Mouse (Mus musculus) gastrocnemius, postnatal 14 days (tissue): ENCODE measurements around the gene Elf4. TPM values are rescaled to one million over a fixed set of nuclear protein-coding genes. Genes with fewer than 3 reads are reported as not detected.
"Not testable (repeated sequence)": the region's sequence is repeated elsewhere in the genome, so short reads cannot be mapped to it uniquely, and the experiment has no call there.

Source experiments
- DNase-seq: peaks from one replicate; pipeline ENCODE4 v3.0.0; 2021; ENCODE audit warnings: mixed read lengths
- intact Hi-C: fragments of 180-260 bp; cut with DNase I; formaldehyde crosslinking; loops from one replicate; pipeline ENCODE4 v1.15.1; 2025; ENCODE audit warnings: low total_unique reads
- total RNA-seq, 2 experiments: library from RNA; stranded (reverse); gene quantifications; 2 replicates each; pipeline ENCODE4 v1.2.3; 2021

Gene Elf4
- total RNA-seq, 2 experiments from 2014 or later = 3.9 to 4.7 TPM

DNA sequence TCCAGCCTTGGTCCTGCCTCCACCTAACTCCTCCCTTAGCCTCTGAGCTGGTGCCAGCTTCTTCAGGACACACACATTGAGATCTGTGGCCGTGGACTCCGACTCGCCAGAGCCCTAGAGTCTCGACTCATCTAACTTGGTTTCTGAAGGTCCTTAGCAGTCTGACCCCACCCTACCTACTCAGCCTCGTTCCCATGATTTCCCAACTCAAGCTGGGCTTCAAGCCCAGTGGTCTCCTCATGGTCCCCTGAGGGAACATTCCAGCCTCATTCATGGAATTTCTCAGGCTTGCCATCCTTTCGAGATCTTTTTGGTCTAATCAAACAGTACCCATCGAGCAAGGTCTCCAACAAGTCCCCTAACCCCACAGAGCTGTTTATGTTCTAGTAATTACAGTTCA lies 21.0 kb downstream of the Elf4 start:
- no peak for DNase-seq
- intact Hi-C loops = no loop called here

DNA sequence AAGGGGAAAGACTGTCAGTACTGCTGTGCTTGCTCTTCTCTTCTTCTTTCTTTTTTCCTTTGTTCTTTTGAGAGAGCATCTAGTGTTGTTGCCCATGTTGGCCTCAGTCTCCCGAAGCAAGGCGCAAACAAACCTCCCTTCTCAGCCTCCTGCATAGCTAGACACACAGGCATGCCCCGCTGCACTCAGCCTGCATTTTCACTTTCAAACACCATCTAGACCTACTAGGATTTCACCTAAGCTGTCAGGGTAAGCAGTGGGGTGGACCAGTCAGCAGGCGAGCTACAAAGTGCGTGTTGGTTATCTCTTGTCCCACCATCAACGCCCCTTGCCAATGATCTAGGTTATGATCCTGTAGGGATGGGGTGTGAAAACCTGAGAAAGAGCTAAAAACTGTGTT lies 21.4 kb downstream of the Elf4 start:
- intact Hi-C loops = no loop called here

DNA sequence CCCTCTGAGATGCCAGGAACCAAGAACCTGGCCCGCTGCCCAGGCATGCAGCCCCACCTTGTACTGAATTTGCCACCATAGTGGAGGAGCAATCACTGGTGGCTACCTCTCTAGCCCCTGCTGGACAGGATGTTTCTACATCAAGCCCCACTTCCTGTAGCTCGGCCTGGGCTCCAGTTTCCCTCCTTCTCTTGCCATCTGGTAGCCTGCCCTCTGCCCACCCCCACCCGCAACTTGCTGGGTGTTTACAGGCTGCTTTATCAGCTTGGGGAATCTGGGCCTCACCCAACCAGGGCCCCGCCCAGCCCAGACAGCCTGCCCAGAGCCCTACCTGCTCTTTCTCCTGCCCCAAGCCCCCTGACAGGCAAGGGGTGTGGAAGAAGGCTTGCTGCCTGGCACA lies 23.9 kb downstream of the Elf4 start:
- intact Hi-C loops = no loop called here
- no peak for DNase-seq

More for the DNA sequence above, 21.4 kb downstream of the Elf4 start:
- no peak for DNase-seq

DNA sequence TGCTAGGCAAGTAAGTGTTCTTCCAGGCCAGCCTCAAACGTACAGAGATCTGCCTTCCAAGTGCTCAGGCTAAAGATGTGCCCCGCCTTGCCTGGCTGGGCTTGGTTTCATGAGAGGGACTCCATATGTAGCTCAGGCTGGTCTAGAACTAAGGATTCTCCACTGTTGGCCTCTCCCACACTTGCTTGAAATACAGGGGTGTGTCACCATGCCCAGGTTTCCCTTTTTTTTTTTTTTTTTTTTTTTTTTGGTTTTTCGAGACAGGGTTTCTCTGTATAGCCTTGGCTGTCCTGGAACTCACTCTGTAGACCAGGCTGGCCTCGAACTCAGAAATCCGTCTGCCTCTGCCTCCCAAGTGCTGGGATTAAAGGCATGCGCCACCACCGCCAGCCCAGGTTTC lies 26.9 kb downstream of the Elf4 start:
- DNase-seq, intact Hi-C loops: not testable (repeated sequence)

DNA sequence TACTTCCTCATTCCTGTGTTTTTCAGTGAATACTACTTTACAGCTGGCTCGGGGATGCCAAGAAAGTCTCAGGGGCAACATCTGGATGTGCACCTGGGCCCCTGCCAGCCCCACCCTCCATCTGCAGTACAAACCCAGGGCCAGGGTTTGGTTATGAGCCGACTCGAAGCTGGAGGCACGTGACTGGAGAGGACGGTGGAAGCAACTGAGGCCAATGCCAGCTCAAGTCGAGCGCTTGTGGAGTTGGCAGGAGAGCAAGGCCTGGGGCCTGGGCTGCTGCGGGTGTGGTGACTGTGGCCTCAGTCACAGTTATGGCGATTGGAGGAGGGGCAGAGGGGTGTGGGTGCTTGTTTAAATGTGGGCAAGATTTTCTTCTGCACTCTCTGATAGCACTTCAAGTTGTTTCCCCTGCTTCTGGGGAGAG lies 27.4 kb downstream of the Elf4 start:
- intact Hi-C loops = no loop called here
- peak; percentile 33 for DNase-seq

DNA sequence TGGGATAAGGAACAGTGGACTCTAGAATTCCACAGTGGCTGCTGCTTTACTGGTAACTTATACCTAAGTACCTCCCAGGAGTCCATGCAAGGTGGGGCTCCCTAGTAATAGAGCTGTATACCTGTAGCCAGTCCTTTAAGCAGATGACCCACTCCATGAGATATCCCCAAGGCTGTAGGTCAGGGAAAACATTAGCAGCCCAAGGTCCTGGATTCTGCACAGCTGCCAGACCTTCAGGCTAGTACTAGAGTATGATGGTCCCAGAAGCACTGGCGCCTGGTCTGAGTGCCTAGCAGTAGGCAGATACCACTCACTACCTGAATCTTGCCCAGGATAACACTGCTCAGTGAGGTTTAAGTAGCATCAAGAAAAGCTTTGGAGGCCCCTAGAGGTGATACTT lies 28.7 kb downstream of the Elf4 start:
- intact Hi-C loops = no loop called here

DNA sequence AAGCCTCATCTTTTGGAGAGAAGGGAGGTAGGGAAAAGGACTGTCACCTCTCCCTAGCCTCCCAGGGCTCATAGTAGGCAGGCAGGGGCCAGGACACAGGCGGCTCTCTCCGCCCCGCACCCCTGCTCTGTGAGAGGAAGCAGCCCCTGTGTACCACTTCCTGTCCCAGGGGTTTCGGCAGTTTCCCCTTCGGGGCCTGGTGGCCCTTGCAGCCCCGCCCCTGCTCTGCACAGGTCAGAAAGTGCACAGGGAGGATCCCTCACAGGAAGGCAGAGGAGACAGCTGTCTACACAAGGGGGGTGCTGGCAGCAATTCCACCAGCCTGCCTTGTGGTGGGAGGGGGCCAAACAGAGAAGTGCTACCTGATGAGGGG lies 29.4 kb downstream of the Elf4 start:
- intact Hi-C loops = no loop called here
- no peak for DNase-seq

More for the DNA sequence above, 28.7 kb downstream of the Elf4 start:
- DNase-seq = no peak

DNA sequence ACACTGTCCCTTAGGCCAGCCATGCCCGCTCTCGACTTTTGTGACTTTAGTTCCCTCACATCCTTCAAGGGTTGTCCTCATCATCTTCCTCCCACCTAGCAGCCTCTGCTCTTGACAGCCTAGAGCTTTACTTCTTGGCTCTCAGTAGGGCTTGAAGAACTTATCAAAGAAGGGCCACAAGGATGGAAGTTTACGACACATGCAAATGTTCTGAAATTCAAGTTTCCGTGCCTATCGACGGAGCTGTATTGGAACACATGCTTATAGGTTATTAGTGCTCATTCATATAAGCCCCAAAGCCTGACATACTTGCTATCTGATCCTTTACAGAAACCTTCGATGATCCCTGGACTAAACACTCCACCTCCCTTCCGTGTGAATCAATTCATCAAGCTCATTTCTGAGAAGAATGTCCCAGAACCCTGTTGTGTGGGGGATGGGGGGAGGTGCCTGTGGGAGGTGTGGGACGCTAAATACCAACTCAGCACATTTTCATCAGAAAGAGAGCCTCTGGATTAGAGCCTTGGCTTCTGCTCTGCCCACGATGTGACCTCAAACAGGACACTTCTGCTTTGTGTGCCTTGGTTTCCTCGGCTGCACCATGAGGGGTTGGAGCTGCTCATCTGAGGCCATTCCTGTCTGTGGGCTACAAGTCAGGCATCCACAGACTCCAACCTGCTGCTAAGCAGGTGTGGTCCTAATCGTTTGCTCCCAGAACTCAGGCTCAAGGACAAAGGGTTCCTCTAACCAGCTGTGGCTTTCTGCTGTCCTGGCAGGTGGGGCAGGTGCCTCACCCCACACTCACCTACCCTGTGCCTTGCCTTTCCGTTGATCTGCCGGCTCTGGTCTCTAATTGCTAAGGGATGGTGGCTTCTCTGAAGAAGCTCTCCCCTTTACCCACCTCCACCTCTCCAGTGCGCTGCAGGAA lies 30.1 kb downstream of the Elf4 start:
- no peak for DNase-seq
- intact Hi-C loops = no loop called here

DNA sequence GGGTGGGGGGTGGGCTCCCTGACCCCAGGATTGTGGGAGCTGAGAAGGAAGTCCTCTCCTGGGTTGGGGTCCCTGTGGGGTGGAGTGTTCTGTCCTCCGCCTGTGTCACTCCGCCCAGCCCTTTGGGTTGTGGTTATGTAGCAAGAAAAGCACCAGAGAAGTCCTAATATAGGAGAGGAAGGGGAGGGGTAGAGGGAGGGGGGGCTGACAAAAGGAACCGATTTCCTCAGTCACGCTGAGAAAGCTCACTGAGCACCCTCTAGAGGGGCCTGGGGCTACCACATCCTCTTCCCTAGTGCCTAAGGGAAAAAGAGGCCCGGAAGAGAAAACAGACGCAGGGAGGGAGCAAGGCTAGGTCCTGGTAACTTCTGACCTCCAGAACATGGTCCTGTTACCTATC lies 33.4 kb downstream of the Elf4 start:
- DNase-seq = no peak
- intact Hi-C loops = loop anchor here (5.0 kb wide), 1 partner anchor 33 kb away; the partner anchor contains the start of gene Elf4

DNA sequence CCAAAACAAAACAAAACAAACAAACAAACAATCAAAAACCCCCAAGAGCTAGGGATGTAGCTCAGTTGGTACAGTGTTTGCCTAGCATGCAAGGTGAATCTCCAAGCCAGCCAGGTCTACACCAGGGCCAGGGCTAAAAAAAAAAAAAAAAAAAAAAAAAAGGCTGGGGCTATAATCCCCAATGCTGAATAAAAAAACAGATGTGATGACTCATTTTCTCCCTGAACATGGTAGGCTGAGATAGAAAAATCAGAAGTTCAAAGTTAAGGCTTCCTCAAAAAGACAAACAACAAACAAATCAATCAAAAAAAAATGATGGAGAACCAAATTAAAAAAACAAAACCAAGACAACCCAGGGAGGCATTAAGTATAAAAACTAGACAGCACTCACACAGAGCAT lies 33.8 kb downstream of the Elf4 start:
- DNase-seq = no peak
- intact Hi-C loops = loop anchor here (5.0 kb wide), 1 partner anchor 33 kb away; the partner anchor contains the start of gene Elf4

DNA sequence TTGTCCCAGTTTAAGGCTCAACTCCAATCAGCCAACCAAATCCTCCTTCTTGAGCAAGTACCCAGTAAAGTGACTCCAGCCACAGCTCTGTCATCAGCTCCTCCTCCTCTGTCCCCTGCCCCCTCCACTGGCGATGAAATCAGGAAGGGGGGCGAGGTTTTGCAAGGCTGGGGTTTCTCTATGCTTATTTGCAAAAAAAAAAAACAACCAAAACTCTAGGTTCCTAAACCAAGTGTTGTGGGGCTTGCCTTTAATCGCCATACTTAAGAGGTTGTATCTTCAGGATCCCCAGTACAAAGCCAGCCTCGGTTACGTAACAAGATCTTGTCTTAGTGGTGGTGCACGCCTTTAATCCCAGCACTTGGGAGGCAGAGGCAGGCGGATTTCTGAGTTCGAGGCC lies 34.3 kb downstream of the Elf4 start:
- intact Hi-C loops = loop anchor here (5.0 kb wide), 1 partner anchor 34 kb away; the partner anchor contains the start of gene Elf4
- no peak for DNase-seq

DNA sequence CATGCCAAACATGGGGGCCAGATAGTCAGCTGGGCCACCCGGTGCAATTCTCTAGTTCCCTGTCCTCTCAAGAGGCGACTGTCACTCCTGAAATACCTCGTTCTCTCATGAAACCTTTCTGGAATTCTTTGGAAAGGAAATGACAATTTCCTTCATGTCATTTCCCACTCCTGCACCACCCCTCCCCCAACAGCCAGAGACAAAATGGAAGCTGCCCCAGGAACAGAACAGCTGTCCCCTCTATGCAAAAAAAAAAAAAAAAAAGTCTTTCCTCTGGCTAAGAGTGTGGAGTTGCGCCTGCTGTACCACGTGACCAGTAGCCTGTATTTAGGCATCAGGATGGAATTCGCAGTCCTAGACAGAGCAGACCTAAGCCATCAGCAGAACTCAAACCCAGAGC lies 34.7 kb downstream of the Elf4 start:
- DNase-seq = no peak

DNA sequence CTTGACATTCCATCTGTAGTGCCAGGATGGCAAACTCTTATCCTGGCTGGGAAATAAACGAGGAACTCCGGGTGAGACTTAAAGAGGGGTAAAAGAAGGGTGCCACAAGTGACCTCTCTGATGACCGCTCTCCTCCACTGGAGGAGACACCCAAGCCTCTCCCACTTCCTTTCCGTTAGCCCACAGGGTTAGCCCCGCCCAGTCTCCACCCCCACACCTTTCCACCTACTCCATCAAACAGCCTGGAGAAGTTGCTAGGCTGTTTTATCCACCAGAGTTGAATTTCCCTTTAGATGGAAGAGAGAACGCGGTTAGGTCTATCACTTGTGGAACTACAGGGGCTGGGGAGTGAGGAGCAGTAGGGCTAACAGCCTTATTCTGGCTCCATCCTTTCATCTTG lies 37.7 kb downstream of the Elf4 start:
- intact Hi-C loops = loop anchor here (5.0 kb wide), 1 partner anchor 37 kb away; the partner anchor contains the start of gene Elf4
- DNase-seq = no peak

More for the DNA sequence above, 34.7 kb downstream of the Elf4 start:
- intact Hi-C loops = loop anchor here (5.0 kb wide), 1 partner anchor 34 kb away; the partner anchor contains the start of gene Elf4

DNA sequence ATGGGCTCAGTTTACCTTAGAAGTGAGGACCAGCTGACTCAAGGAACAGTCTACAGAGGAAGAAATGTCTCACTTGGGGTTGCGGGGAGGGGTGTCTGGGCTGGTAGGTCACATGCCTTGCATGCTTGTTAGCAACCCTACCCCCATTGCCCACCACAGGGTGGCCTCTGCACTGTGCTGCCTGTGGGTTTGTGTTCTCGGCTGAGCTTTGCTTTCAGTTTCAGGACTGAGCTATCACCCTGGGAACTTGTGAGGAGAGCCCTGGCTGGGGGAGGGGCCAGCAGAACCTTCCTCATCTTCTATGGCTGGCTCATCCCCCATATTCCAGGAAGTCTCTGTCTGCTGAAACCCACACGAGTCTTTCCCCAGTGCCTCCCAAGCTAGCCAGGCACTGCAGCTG lies 38.3 kb downstream of the Elf4 start:
- peak; percentile 34 for DNase-seq
- intact Hi-C loops = no loop called here

DNA sequence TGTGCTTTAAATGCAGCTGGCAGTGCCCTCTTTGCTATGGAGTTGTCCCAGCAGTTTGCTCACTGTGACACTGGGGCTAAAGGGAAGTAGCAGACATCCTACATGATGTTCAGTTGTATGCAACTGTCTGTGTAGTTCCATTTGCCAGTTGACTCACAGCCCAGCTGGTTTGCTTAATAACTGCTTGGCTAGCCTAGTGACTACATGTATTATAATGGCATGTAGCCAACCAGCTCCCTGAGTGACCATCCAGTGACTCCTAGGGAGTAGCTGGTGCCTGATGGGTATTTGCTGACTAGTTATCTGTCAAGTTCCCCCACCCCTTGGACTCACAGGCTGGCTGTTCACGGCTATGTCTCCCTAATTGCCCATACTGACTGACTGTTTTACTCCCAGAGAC lies 39.3 kb downstream of the Elf4 start:
- no peak for DNase-seq
- intact Hi-C loops = no loop called here

DNA sequence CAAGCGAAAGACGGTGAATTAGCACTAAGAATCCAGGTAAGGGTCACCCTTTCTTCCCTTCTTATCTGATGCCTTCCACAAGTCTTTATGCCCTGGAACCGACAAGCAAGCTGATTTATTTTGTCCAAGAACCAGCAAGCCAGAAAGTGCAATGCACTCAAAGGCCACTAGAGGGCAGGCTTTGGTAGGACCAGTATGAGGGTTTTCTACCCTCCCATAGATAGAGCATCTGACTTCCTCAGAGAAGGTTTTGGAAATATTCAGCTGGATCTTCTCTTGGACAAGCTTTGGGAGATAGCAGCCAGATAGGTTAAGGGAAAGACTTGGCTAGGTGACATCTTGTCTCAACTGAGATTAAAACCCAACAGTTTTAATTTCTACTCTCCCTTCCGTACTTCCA lies 39.9 kb downstream of the Elf4 start:
- intact Hi-C loops = no loop called here
- peak; percentile 54 for DNase-seq

DNA sequence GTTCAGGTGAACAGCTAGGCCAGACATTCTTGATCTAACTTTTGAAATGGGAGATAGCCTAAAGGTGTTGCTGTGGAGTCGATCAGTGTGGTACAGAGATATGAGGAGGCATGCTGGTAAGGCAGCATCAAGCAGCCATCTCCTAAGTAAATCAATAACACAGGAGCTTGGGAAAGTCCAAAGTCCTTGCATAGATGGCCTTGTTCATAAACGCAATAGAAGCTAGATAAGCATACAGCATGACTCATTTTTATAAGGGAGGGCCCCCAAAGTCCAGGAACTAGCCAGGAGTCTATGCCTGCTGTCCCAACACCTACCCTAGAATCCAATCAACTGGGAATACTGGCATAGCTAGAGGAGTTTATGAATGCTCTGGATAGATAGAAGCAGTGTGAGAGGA lies 44.5 kb downstream of the Elf4 start:
- DNase-seq = no peak
- intact Hi-C loops = loop anchor here (10.0 kb wide), 1 partner anchor 134 kb away; no protein-coding TSS in a partner anchor

DNA sequence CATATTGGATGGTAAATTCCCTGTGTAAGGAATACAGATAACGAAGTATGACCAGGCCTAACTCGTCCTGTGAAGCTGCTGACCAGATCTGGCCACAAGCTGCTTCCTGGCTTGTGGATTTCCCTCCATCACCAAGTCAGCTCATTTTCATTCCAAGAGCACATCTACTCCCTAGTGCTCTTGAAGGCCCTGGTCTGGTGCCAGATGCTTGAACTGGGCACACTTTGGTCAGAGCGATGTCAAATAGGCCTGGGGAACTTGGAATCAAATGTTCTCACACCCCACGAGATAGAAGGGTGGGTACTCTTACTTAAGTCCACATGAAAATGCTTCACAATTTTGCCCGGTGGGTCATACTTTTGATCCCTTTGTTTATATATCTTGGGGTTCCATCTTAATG lies 48.6 kb downstream of the Elf4 start:
- intact Hi-C loops = loop anchor here (10.0 kb wide), 1 partner anchor 129 kb away; no protein-coding TSS in a partner anchor
- DNase-seq = no peak

DNA sequence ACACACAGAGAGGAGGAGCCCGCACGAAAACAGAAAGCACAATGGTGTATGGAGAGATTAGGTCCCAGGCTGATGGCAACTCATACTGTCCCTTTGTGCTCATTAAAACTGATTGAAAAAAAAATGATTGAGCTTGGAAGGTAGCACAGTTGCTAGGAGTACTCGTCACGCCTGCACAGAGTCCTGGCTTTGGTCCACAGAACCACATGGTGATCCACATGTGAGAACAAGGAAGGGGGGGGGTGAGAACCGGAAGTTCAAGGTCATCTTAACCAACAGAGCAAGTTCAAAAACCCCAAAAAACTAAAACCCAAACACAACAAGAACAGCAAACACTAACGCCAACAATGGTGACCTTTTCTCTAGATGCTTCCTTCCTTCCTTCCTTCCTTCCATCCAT lies 50.3 kb downstream of the Elf4 start:
- intact Hi-C loops = loop anchor here (10.0 kb wide), 1 partner anchor 128 kb away; no protein-coding TSS in a partner anchor
- DNase-seq = no peak

DNA sequence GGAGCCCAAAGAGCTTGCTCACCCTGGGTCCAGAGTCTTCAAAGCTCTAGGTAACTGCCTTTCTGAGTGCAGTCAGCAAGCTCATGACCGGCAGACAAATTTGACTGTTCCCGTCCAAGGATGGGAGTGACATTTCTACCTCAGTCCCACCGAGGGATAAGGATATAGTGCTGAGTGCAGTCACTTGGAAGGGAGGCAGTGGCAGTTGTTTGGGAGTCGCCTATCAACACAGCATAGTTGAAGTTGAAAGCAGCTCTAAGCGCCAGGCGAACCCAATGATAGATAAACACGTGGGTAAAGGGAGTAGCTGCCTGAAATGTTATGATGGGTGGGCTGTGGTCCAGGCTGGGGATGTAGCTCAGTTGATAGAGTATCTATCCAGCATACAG lies 52.5 kb downstream of the Elf4 start:
- intact Hi-C loops = loop anchor here (10.0 kb wide), 1 partner anchor 126 kb away; no protein-coding TSS in a partner anchor

More for the DNA sequence above, 52.5 kb downstream of the Elf4 start:
- DNase-seq = no peak
